8 mouse cellular contexts compared by ENCODE assay signal in the genomic region with DNA sequence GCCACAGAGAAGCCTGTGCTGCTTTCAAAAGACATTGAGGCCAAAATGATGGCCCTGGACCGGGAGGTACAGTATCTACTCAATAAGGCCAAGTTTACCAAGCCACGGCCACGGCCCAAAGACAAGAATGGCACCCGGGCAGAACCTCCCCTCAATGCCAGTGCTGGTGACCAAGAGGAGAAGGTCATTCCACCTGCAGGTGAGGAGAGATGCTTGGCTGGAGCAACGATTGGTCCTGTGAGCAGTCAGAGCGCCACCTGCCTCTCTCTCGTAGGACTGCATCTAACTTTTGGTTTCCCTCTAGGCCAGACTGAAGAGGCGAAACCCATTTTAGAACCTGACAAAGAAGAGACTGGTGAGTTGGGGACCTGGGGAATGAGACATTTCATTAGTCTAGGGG. TPM values are rescaled to one million over a fixed set of nuclear protein-coding genes. Genes with fewer than 3 reads are reported as not detected.
A peak's percentile ranks its signal among the peaks of the same experiment; 100 is the strongest.
DNase-seq lines count a peak whose midpoint lies in the region; ATAC-seq lines count a peak whose summit lies in the region.

No protein-coding gene starts in this region.

- peak; percentile 82 for ATAC-seq in inflammation-experienced regulatory T-cells, adult 6 months

- intact Hi-C loops in left cerebral cortex, postnatal 4 days (cut with DNase I): no loop called here
- intact Hi-C loops in left cerebral cortex, postnatal 36 days (cut with DNase I): no loop called here

- peak; percentile 71 for DNase-seq in embryo, embryonic 10 days (ENCODE audit: low spot score)
- no peak for DNase-seq in embryo, embryonic 9.5 days (ENCODE audit: extremely low spot score)
- peak; percentile 47 for DNase-seq in left cerebral cortex, postnatal 4 days
- no peak for DNase-seq in left cerebral cortex, postnatal 36 days (ENCODE audit: low spot score in 2 of 2)
- peak; percentile 37 to 71 for DNase-seq in adrenal gland, postnatal 36 days
- DNase-seq in mesoderm, embryonic 11.5 days (ENCODE audit: low read depth, low spot score): peak; percentile 41
- DNase-seq in yolk sac, embryonic 10.5 days (ENCODE audit: low spot score): no peak

RNA-seq across cellular contexts. Expression of gene Slc37a4, which starts 7.4 kb away (rescaled TPM):
- total RNA-seq in left cerebral cortex, postnatal 4 days (2021): 10 to 100 TPM; 41.5 to 44.9 TPM
- 10 to 100 TPM; 27.6 to 33.4 TPM for total RNA-seq in left cerebral cortex, postnatal 36 days (2021)
- total RNA-seq in adrenal gland, postnatal 36 days (2021): 10 to 100 TPM; 13.5 to 18.6 TPM
- 10 to 100 TPM; 13.6 to 24.2 (median 18.2) TPM for polyA plus RNA-seq in inflammation-experienced regulatory T-cells, adult 6 months (2017; shearing (Covaris generic))

RNA-seq across cellular contexts. Expression of gene Hyou1, which starts 10.0 kb away (rescaled TPM):
- total RNA-seq in left cerebral cortex, postnatal 4 days (2021): 10 to 100 TPM; 87.2 to 90.0 TPM
- total RNA-seq in left cerebral cortex, postnatal 36 days (2021): 100 to 1,000 TPM; 113 to 146 TPM
- total RNA-seq in adrenal gland, postnatal 36 days (2021): 100 to 1,000 TPM; 203 to 204 TPM
- polyA plus RNA-seq in inflammation-experienced regulatory T-cells, adult 6 months (2017; shearing (Covaris generic)): 10 to 100 TPM; 14.0 to 21.4 (median 18.2) TPM

RNA-seq across cellular contexts. Expression of gene Rps25, which starts 17.7 kb away (rescaled TPM):
- 1,000 to 10,000 TPM in 1 of 2 experiments, 100 to 1,000 TPM in 1; 978 to 1,068 TPM for total RNA-seq in left cerebral cortex, postnatal 4 days (2021)
- total RNA-seq in left cerebral cortex, postnatal 36 days (2021): 100 to 1,000 TPM; 631 to 695 TPM
- total RNA-seq in adrenal gland, postnatal 36 days (2021): 1,000 to 10,000 TPM; 1,182 to 1,266 TPM
- polyA plus RNA-seq in inflammation-experienced regulatory T-cells, adult 6 months (2017; shearing (Covaris generic)): 1,000 to 10,000 TPM; 2,506 to 3,849 (median 3,609) TPM

RNA-seq across cellular contexts. Expression of gene Trappc4, which starts 18.1 kb away (rescaled TPM):
- total RNA-seq in left cerebral cortex, postnatal 4 days (2021): 100 to 1,000 TPM; 126 to 129 TPM
- 10 to 100 TPM; 67.0 to 69.5 TPM for total RNA-seq in left cerebral cortex, postnatal 36 days (2021)
- total RNA-seq in adrenal gland, postnatal 36 days (2021): 10 to 100 TPM; 82.0 to 95.7 TPM
- 100 to 1,000 TPM; 128 to 165 (median 154) TPM for polyA plus RNA-seq in inflammation-experienced regulatory T-cells, adult 6 months (2017; shearing (Covaris generic))

RNA-seq across cellular contexts. Expression of gene Vps11, which starts 27.8 kb away (rescaled TPM):
- 10 to 100 TPM; 39.5 to 45.9 TPM for total RNA-seq in left cerebral cortex, postnatal 4 days (2021)
- total RNA-seq in left cerebral cortex, postnatal 36 days (2021): 10 to 100 TPM; 52.5 to 55.5 TPM
- 10 to 100 TPM; 53.0 to 72.7 TPM for total RNA-seq in adrenal gland, postnatal 36 days (2021)
- polyA plus RNA-seq in inflammation-experienced regulatory T-cells, adult 6 months (2017; shearing (Covaris generic)): 10 to 100 TPM; 28.7 to 54.8 (median 49.8) TPM

Comparison
In these comparisons a context has a peak if more than half of its experiments do, and no peak if none do; other contexts are left out.
1. DNase-seq: peak in embryo, embryonic 10 days (single experiment), left cerebral cortex, postnatal 4 days (single experiment), adrenal gland, postnatal 36 days (2 of 2) and mesoderm, embryonic 11.5 days (single experiment); none in embryo, embryonic 9.5 days (single experiment), left cerebral cortex, postnatal 36 days (0 of 2) and yolk sac, embryonic 10.5 days (single experiment).